Mouse (Mus musculus) liver, embryonic 12.5 days (tissue): ENCODE results near the gene Rnaset2a. TPM values are rescaled to one million over a fixed set of nuclear protein-coding genes. Genes with fewer than 3 reads are reported as not detected.
"Not testable (repeated sequence)": the region's sequence is repeated elsewhere in the genome, so short reads cannot be mapped to it uniquely, and the experiment has no call there.

ENCODE experiments used
- ATAC-seq: fragments of 200-750 bp; cut with Nextera tagmentation; 2 replicates; pipeline ENCODE4 v1.8.0; 2017; ENCODE audit warnings: moderate number of reproducible peaks, mild to moderate bottlenecking, moderate library complexity
- H3K27ac ChIP-seq: fragments of 300-500 bp; sonication (generic); 2 replicates; pipeline ENCODE4 v1.5.1; 2016; ENCODE audit warnings: mild to moderate bottlenecking
- H3K27me3 ChIP-seq: fragments of 300-500 bp; sonication (generic); replicated peaks from 2 replicates; pipeline ENCODE4 v1.6.1; 2016; ENCODE audit warnings: mild to moderate bottlenecking, moderate library complexity
- H3K36me3 ChIP-seq: fragments of 300-500 bp; sonication (generic); 2 replicates; pipeline ENCODE4 v1.6.1; 2016; ENCODE audit warnings: mild to moderate bottlenecking, moderate library complexity
- H3K4me1 ChIP-seq: fragments of 300-500 bp; sonication (generic); 2 replicates; pipeline ENCODE4 v1.6.1; 2016
- H3K4me2 ChIP-seq: fragments of 300-500 bp; sonication (generic); 2 replicates; pipeline ENCODE4 v1.6.1; 2016; ENCODE audit warnings: mild to moderate bottlenecking, moderate library complexity
- H3K4me3 ChIP-seq: fragments of 300-500 bp; sonication (generic); 2 replicates; pipeline ENCODE4 v1.5.1; 2016; ENCODE audit warnings: mild to moderate bottlenecking, moderate library complexity
- H3K9ac ChIP-seq: fragments of 300-500 bp; sonication (generic); 2 replicates; pipeline ENCODE4 v1.6.1; 2016; ENCODE audit warnings: mild to moderate bottlenecking, moderate library complexity
- H3K9me3 ChIP-seq: fragments of 300-500 bp; sonication (generic); replicated peaks from 2 replicates; pipeline ENCODE4 v1.6.1; 2016; ENCODE audit warnings: mild to moderate bottlenecking, moderate library complexity
- WGBS: fragments of 180-500 bp; shearing (Covaris S2); methylation state at CpG from one replicate; pipeline ENCODE4 v1.1.7; 2016; ENCODE audit not compliant: insufficient replicate concordance; 5-methylcytosine and 5-hydroxymethylcytosine counted together
- polyA plus RNA-seq: library from polyadenylated mRNA; unstranded; fragments of >200 nt; fragmentation: Nextera tagmentation; extraction: Ambion mirVana; gene quantifications from 2 replicates; pipeline ENCODE4 v1.2.1, GENCODE M21; 2016

Gene Rnaset2a
- polyA plus RNA-seq, 1 experiment from 2014 or later = 16.6 TPM

DNA sequence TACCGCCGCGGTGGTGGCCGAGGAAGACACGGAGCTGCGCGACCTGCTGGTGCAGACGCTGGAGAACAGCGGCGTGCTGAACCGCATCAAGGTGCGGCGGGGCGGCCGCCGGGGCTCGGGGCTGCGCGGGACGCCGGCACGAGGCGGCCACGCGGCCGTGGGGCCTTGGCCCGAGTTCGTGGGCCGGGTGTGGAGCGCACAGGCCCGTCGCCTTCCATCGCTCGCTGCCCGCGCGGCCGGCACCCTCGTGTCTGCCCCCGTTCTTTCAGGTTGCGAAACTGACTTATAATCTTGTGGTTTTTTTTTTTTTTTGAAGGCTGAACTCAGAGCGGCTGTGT, 17.7 kb upstream of the Rnaset2a start:
- not testable (repeated sequence) for H3K9me3 ChIP-seq, H3K27me3 ChIP-seq, H3K4me1 ChIP-seq, ATAC-seq
- Histone ChIP-seq H3K4me2 (peak overlapping the region; percentile 58), H3K4me3 (peak overlapping the region; percentile 68), H3K9ac (peak overlapping the region; percentile 79), H3K27ac (peak overlapping the region; percentile 56; the same call in 1 of the 2 replicates), H3K36me3 (peaks cover 20% of the 10 kb centered on the region)
- WGBS = 0% methylated on average over 38 of the region's 42 CpGs

DNA sequence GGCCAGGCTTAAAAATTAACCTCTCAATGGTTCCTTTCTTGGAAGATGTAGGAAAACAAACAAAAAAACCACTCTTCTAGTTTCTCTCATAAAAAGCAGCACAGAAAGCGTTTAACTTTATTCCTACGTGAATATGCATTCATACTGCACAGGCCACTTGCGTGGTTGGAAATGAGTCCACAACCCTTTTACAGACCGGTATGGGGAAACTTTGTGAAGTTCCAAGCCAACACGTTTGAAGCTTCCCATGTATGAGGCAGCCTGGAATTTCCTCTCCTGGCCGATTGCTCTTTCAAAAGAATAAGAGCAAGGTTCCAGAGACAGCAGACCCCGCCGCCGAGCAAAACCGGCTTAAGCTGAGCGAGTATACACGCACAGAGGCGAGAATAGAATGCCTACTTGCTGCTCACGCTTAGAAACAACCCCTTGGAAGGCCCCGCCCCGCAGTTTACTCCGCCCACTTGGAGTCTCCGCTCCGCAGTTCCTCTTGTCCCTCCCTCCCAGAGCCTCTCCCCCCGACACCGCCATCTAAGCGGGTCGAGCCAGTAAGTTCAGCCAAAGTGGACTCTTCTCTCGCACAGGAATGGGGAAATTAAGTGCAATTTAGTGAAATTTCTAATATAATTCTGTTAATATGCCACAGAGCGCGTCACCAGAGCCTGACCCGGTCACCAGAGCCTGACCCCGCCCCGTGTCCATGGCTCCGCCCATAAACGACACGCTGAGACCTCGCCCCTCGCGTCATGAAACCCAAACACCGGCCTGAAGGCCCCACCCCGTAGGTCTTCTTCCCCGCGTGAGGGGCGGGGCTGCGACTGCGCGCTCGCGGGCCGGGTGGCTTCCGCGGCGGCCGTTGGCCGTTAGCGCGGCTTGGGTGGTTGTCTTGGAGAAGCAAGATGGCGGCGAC, 17.1 kb upstream of the Rnaset2a start, which contains the start of gene Fgfr1op:
Gene Fgfr1op (plus strand): TSS at position 801 of the 907 bp plus-strand sequence.
- 1% methylated on average over 15 of the region's 55 CpGs for WGBS
- H3K4me3 ChIP-seq = peak within 1 kb of the TSS; percentile 68

DNA sequence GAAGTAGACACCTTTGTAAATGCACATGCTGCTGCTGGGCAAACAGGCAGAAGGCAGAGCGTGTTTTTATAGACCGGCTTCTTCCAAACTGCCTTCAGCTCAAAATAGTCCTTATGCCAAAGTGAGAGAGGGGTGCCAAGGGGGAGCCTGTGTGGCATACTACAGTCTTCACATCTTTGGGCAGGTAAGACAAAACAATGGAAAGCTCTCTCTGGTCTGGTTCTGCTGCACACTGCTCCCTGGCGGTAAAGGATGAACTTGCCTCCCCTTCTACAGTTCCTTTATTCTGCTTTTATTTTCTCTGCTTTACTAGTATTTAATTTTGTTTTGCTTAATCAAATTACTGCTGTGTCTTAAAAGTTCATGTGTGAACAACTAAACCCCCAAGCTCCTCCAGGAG, 13.1 kb upstream of the Rnaset2a start:
- not testable (repeated sequence) for H3K9me3 ChIP-seq, H3K4me3 ChIP-seq, ATAC-seq, H3K36me3 ChIP-seq, H3K27ac ChIP-seq, H3K9ac ChIP-seq, H3K27me3 ChIP-seq, H3K4me2 ChIP-seq, H3K4me1 ChIP-seq
- WGBS = 46% methylated on average over 2 of the region's 3 CpGs

More for the DNA sequence above, 17.1 kb upstream of the Rnaset2a start, which contains the start of gene Fgfr1op:
- H3K4me1 ChIP-seq, H3K9me3 ChIP-seq, H3K27me3 ChIP-seq: not testable (repeated sequence)
- ATAC-seq = peak; percentile 97
- peak within 1 kb of the TSS; percentile 79 for H3K9ac ChIP-seq
- H3K4me2 ChIP-seq = peak within 1 kb of the TSS; percentile 58
- peak within 1 kb of the TSS; percentile 56; the same call in 1 of the 2 replicates for H3K27ac ChIP-seq
- peaks cover 14% of the 10 kb centered on the region for H3K36me3 ChIP-seq

DNA sequence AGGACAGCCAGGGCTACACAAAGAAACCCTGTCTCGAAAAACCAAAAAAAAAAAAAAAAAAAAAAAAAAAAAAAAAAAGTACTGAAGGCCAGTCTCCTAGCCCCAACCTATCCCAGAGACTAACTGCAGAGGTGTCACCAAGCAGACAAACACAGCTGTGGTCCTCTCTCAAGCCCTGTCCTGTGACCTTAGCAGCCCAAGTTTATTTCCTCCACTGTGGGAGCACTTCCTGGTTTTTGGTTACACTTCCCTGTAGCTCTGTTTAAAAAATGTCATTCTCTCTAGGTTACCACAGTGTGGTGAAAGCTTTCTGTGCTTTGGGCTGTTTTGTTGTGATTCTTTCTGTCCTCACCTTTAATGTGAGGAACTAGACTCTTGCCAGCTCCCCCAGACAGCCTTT, 10.7 kb upstream of the Rnaset2a start:
- not testable (repeated sequence) for H3K4me2 ChIP-seq, H3K4me3 ChIP-seq, H3K27ac ChIP-seq, H3K27me3 ChIP-seq, ATAC-seq, H3K9me3 ChIP-seq, H3K4me1 ChIP-seq, H3K9ac ChIP-seq, H3K36me3 ChIP-seq
- no CpG with 5 or more reads among the region's 1 CpGs for whole genome bisulfite sequencing

DNA sequence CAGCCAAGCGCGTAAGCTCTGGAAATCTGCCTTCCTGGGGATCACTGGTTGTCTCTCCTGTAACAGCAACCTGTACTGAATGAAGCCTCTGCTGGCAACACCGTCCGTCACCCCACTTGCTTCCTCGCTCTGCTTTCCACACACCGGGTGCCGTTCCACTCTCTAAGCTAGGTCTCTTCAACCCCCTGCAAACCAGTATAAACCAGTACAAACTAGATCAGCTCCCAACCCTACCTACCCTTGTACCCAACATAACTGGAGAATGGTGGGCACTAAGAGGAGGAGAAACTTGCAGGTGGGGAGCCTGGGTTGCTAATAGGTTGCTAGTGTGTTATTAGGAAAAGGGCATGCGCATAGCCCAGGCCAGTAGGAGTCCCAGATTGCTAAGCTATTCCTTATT, 8.1 kb upstream of the Rnaset2a start:
- not testable (repeated sequence) for H3K4me2 ChIP-seq, ATAC-seq, H3K4me1 ChIP-seq, H3K9ac ChIP-seq, H3K27me3 ChIP-seq, H3K4me3 ChIP-seq, H3K9me3 ChIP-seq, H3K27ac ChIP-seq, H3K36me3 ChIP-seq
- 80% methylated on average over 1 of the region's 8 CpGs for WGBS

DNA sequence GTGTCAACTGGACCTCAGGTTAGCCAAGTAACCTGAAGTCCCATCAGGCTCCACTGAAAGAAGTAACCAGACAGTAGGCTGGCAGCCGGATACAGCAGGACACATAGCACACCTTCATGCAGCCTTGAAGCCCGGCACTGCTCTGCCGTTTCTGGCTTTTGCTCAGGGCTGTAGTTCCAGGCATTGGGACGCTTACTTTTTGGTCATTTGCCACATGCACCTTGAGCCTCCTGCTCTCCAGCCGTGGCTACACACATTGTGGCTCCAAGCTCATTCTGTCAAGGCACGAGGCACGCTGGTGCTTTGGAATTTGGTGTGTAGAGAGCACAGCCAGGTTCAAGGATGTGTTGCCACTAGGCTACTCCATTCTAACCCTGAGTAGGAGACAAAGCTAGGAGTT, 7.1 kb upstream of the Rnaset2a start:
- H3K36me3 ChIP-seq, H3K9ac ChIP-seq, ATAC-seq, H3K4me2 ChIP-seq, H3K4me1 ChIP-seq, H3K9me3 ChIP-seq, H3K27me3 ChIP-seq, H3K27ac ChIP-seq, H3K4me3 ChIP-seq: not testable (repeated sequence)
- WGBS = 75% methylated on average over 7 of the region's 7 CpGs

DNA sequence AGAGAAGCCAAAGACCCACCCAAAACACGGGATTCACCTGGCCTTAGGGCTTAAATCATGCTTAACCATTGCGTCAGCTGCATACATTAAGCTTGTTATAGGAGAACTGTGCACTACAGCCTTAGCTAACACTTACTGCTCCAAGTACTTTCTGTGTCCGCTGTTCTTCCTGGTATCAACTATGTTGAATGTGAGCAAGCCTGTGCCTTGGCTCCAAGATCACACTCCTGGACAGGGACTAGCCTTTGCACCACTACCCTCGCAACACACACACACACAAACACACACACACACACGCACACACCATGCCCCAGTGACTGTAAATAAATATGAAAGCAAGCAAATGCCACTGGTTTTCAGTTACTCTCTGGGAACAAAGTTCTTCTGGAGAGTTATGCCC, 966 bp downstream of the Rnaset2a start:
- not testable (repeated sequence) for H3K9me3 ChIP-seq, H3K27me3 ChIP-seq, H3K36me3 ChIP-seq, ATAC-seq, H3K27ac ChIP-seq, H3K4me1 ChIP-seq
- peak overlapping the region; percentile 67 for H3K4me3 ChIP-seq
- peak overlapping the region; percentile 78 for H3K9ac ChIP-seq
- 23% methylated on average over 5 of the region's 5 CpGs for WGBS
- peak overlapping the region; percentile 72 for H3K4me2 ChIP-seq

DNA sequence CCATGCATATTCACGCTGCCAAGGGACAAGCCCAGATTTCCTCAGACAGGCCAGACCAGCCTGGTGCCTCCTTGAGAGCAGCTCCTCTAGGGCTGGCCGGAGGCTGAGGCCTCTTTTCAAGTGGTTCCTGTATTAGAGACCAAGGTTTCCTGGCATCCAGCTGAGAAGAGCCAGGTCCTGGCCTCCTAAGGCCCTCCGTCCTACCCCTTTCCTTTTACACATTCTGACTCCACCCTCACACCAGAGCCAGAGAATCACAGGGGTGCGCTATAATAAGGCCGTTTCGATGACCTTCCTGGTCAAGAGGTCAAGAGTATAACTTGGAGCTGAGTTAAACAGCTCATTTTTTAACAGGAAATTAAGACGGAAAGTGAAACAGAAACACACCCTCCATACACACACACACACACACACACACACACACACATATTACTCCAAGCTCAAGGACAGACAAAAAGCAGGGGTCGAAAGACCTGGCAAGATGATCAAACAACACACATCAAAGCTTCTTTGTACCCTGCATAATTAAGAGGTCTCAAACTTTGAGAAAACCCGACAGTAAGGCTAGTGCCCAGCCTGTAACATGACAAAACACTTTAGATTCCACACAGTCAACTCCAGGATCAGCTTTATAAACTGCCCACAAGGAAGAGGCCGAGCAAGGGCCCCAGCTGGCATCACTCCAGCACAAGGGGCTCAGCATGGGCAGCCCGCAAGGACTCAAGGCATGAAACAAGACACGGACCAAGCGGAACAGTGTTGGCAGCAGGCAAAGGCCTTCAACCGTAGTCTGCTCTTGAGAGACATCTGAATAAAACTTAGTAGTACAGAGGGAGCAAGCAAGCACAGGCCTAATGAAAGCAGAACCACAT, 3.9 kb downstream of the Rnaset2a start:
- ATAC-seq, H3K27ac ChIP-seq, H3K4me1 ChIP-seq, H3K9ac ChIP-seq, H3K4me3 ChIP-seq, H3K9me3 ChIP-seq, H3K27me3 ChIP-seq, H3K36me3 ChIP-seq, H3K4me2 ChIP-seq: not testable (repeated sequence)
- 76% methylated on average over 10 of the region's 14 CpGs for WGBS

DNA sequence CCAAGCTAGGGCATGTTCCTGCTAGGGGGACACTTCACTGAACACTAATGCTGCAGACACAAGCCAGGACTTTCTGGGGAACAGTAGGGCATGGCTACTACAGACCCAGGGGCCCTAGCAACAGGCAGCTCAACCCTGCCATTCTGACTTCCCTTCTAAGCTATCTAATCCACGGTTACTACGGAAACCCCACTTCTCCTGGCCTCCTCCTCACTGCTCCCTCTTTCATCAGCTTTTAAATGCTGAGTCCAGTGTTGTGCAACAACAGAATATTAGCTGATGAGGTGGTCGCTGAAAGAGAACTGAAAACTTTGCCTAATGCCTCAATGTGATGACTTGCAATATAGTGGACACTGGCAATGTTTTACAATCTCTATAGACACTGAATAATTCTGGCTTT, 7.7 kb downstream of the Rnaset2a start:
- H3K9ac ChIP-seq, H3K4me2 ChIP-seq, H3K4me3 ChIP-seq, H3K27me3 ChIP-seq, H3K4me1 ChIP-seq, H3K27ac ChIP-seq, ATAC-seq, H3K36me3 ChIP-seq, H3K9me3 ChIP-seq: not testable (repeated sequence)
- 70% methylated on average over 3 of the region's 3 CpGs for WGBS

DNA sequence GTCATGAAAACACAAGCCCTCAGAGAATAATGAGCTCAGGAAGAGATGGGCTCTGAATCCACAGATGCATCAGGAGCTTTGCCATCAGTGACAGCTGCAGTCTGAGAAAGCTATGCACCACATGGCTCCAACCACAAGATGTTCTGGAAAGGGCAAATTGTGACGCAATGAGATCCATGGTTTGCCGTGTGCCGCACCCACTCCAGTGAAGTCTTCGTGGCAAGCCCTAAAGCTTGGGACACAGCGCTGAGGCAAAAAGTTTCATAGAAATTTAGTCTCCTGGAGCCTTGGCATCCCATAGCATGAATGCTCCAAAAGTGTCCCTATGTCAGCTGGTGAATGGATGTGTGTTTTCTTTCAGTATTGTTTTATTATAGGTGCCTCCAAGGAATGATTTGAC, 9.8 kb downstream of the Rnaset2a start:
- 87% methylated on average over 5 of the region's 5 CpGs for WGBS
- not testable (repeated sequence) for ATAC-seq

DNA sequence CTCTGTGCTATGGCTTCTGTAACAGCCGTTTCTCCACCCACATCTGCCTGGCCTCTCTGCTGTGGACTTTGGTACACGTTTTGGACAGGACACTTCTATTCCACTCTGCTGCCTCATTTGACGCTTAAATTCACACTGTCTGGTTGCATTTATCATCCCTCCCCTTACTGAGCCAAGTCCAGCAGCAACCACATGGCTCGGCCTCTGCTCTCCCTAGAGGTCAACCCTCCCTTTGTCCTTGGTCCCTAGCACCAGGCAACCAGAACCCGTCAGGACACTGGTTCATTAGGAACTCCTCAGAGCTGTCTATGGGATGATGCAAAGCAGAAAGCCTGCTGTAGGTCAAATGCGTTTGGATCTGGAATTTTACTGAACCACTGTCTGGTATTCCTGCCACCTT, 17.0 kb downstream of the Rnaset2a start:
- H3K27ac ChIP-seq, H3K9ac ChIP-seq, ATAC-seq, H3K27me3 ChIP-seq, H3K9me3 ChIP-seq, H3K36me3 ChIP-seq, H3K4me2 ChIP-seq, H3K4me3 ChIP-seq, H3K4me1 ChIP-seq: not testable (repeated sequence)
- WGBS = no CpG with 5 or more reads among the region's 6 CpGs

More for the DNA sequence above, 9.8 kb downstream of the Rnaset2a start:
- H3K4me3 ChIP-seq, H3K27me3 ChIP-seq, H3K4me1 ChIP-seq, H3K27ac ChIP-seq, H3K9me3 ChIP-seq, H3K4me2 ChIP-seq, H3K9ac ChIP-seq, H3K36me3 ChIP-seq: not testable (repeated sequence)

DNA sequence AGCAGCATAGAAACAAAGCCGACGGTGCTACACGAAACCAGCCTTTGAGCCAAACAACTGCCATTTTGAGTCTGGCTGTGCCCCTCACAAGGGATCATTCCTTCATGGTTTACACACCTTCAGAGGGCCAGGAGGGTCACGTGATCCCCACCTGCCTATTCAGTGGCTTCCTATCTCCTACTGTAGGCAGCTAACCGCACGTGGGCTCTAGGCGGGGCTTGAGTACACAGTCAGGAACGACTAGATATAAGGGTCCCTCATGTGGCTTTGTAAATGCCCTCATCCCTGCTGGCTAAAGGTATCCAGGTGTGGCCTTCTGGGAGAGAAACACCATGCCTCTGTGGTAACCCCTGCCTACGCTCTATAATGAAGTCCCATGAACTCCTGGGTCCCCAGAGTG, 18.3 kb downstream of the Rnaset2a start:
- not testable (repeated sequence) for H3K27ac ChIP-seq, H3K9me3 ChIP-seq, H3K4me3 ChIP-seq, H3K9ac ChIP-seq, ATAC-seq, H3K36me3 ChIP-seq, H3K4me1 ChIP-seq, H3K4me2 ChIP-seq, H3K27me3 ChIP-seq
- 78% methylated on average over 9 of the region's 9 CpGs for WGBS
